ENCODE assay signal across 8 mouse cellular contexts in the genomic region with DNA sequence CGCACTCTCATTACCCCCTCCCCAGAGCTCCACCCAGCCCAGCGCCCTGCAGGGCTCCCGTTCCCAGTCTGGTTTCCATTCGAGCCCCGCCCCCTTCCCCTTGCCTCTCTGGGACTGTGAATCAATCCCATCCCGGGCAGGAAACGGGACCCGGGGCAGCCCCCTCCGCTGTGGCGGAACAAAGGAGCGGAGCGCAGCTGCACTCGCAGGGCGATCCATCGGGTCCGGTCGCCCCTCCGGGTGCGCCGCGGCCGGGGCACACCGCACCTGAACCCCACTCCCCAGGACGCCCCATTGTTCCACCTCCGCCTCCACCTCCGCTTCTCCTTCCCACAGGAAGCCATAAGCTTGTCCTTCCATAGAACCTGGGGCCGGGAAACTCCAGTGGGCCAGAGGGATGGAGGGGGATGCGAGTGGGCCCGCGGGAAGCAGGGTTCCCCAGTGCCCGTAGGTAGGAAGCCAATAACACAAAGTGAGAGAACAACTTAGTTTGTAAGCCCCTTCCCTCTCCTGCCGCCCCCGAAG. TPM values are rescaled to one million over a fixed set of nuclear protein-coding genes. Genes with fewer than 3 reads are reported as not detected.
A peak's percentile ranks its signal among the peaks of the same experiment; 100 is the strongest.
DNase-seq lines count a peak whose midpoint lies in the region; ATAC-seq and TF ChIP-seq lines count a peak whose summit lies in the region.

No protein-coding gene starts in this region.

- peak overlapping the region; percentile 86 for H3K9ac ChIP-seq in forebrain, postnatal 0 days
- peak overlapping the region; percentile 97 for H3K9ac ChIP-seq in hindbrain, embryonic 11.5 days (ENCODE audit: low read depth, low read length)

- H3K27ac ChIP-seq in bone marrow, adult 2 months (ENCODE audit: control insufficient read depth, insufficient read depth, low read depth, low read length, poor library complexity) = peak overlapping the region; percentile 4
- peak overlapping the region; percentile 89 for H3K27ac ChIP-seq in forebrain, postnatal 0 days (ENCODE audit: low read depth, low read length)
- peak overlapping the region; percentile 93 for H3K27ac ChIP-seq in hindbrain, embryonic 11.5 days (ENCODE audit: low read depth, low read length)

- peak; percentile 90 for ATAC-seq in forebrain, postnatal 0 days
- peak; percentile 91 for ATAC-seq in hindbrain, embryonic 11.5 days (ENCODE audit: low FRiP score)
- no peak for ATAC-seq in monocyte, adult 5-6 weeks (replicated peaks; ENCODE audit: insufficient number of reproducible peaks, low FRiP score, low TSS enrichment, poor library complexity, severe bottlenecking)

- no peak for TF ChIP-seq POLR2A in bone marrow, adult 2 months (IDR thresholded peaks at IDR 0.05; ENCODE audit: borderline replicate concordance, control insufficient read depth, low read depth, low read length)

- WGBS in bone marrow, adult 2 months = 3% methylated on average over 33 of the region's 33 CpGs
- under 1% methylated on average over 32 of the region's 33 CpGs for WGBS in forebrain, postnatal 0 days
- WGBS in hindbrain, embryonic 11.5 days = 0% methylated on average over 32 of the region's 33 CpGs

- H3K27me3 ChIP-seq in forebrain, postnatal 0 days (ENCODE audit: insufficient read depth, low read length) = no peaks in the 10 kb centered on the region
- no peaks in the 10 kb centered on the region for H3K27me3 ChIP-seq in hindbrain, embryonic 11.5 days (ENCODE audit: control insufficient read depth, insufficient read depth, low read length)
- peaks cover 73% of the 10 kb centered on the region for H3K27me3 ChIP-seq in megakaryocyte, embryonic 14.5 days (replicated peaks)

- peak; percentile 87 for DNase-seq in NIH3T3 (ENCODE audit: low read depth)
- peak; percentile 78 for DNase-seq in forebrain, postnatal 0 days
- peak; percentile 92 for DNase-seq in hindbrain, embryonic 11.5 days (ENCODE audit: low spot score)
- DNase-seq in left cerebral cortex, postnatal 25 days (ENCODE audit: low spot score in 2 of 2) = peak; percentile 28 to 38
- DNase-seq in right cerebral cortex, postnatal 25 days = peak; percentile 39

- no peaks in the 10 kb centered on the region; the same call in 1 of the 2 replicates for H3K4me1 ChIP-seq in bone marrow, adult 2 months (ENCODE audit: control insufficient read depth, insufficient read depth, low read length)
- H3K4me1 ChIP-seq in forebrain, postnatal 0 days (ENCODE audit: insufficient read depth) = 0 out of 2 replicates have a peak, but pooled peaks cover 7% of the 10 kb centered on the region
- peaks cover 3% of the 10 kb centered on the region; the same call in 1 of the 2 replicates for H3K4me1 ChIP-seq in hindbrain, embryonic 11.5 days (replicated peaks; ENCODE audit: control insufficient read depth, insufficient read depth, low read length)
- peaks cover 21% of the 10 kb centered on the region for H3K4me1 ChIP-seq in megakaryocyte, embryonic 14.5 days

- TF ChIP-seq CTCF in bone marrow, adult 2 months (IDR thresholded peaks at IDR 0.05; ENCODE audit: control insufficient read depth, insufficient read depth, low read length) = no peak
- no peak for TF ChIP-seq CTCF in forebrain, postnatal 0 days (IDR thresholded peaks at IDR 0.05; ENCODE audit: low read depth)

- no peaks in the 10 kb centered on the region for H3K36me3 ChIP-seq in forebrain, postnatal 0 days (ENCODE audit: insufficient read depth)
- no peaks in the 10 kb centered on the region for H3K36me3 ChIP-seq in hindbrain, embryonic 11.5 days (ENCODE audit: control insufficient read depth, insufficient read depth, low read length)
- no peaks in the 10 kb centered on the region for H3K36me3 ChIP-seq in megakaryocyte, embryonic 14.5 days (replicated peaks; ENCODE audit: low read length)

- no peaks in the 10 kb centered on the region for H3K9me3 ChIP-seq in forebrain, postnatal 0 days (ENCODE audit: low read length)
- no peaks in the 10 kb centered on the region for H3K9me3 ChIP-seq in hindbrain, embryonic 11.5 days (ENCODE audit: control insufficient read depth, low read length)
- 0 out of 2 replicates have a peak, but pooled peaks cover 3% of the 10 kb centered on the region for H3K9me3 ChIP-seq in megakaryocyte, embryonic 14.5 days

- peak overlapping the region; percentile 85 for H3K4me2 ChIP-seq in forebrain, postnatal 0 days (ENCODE audit: low read depth)
- H3K4me2 ChIP-seq in hindbrain, embryonic 11.5 days (replicated peaks; ENCODE audit: low read depth, low read length) = peak overlapping the region; percentile 70

- peak overlapping the region; percentile 40 for H3K4me3 ChIP-seq in bone marrow, adult 2 months (replicated peaks; ENCODE audit: control insufficient read depth, low read depth, low read length)
- H3K4me3 ChIP-seq in forebrain, postnatal 0 days (ENCODE audit: low read depth, low read length) = peak overlapping the region; percentile 75
- H3K4me3 ChIP-seq in hindbrain, embryonic 11.5 days (ENCODE audit: low read depth, low read length) = peak overlapping the region; percentile 88
- H3K4me3 ChIP-seq in megakaryocyte, embryonic 14.5 days (replicated peaks) = peak overlapping the region; percentile 91

- intact Hi-C loops in left cerebral cortex, postnatal 25 days (cut with DNase I) = no loop called here

RNA-seq across cellular contexts. Expression of gene Myo1b, which starts 0.8 kb away (rescaled TPM):
- polyA plus RNA-seq in bone marrow, adult 2 months (2011; ENCODE audit: insufficient read depth, insufficient read length, low replicate concordance, missing spikeins) = 2.2 and 5.3 TPM in 2 replicates
- total RNA-seq in forebrain, postnatal 0 days (2014; rRNA removed) = 44.4 and 53.0 TPM in 2 replicates
- 37.0 and 47.4 TPM in 2 replicates for polyA plus RNA-seq in forebrain, postnatal 0 days (2015; fragmentation: Nextera tagmentation; extraction: Ambion mirVana)
- 116 and 156 TPM in 2 replicates for polyA plus RNA-seq in hindbrain, embryonic 11.5 days (2014; fragmentation: Nextera tagmentation; extraction: Ambion mirVana)
- total RNA-seq in left cerebral cortex, postnatal 25 days (2021) = 10 to 100 TPM; 39.6 to 45.9 TPM
- 0.43 TPM in 1 of 2 replicates, not detected in the other for polyA plus RNA-seq in megakaryocyte, embryonic 14.5 days (2012; ENCODE audit: insufficient read depth, low replicate concordance)
- 0.21 to 3.0 TPM (median 0.39 TPM) in 3 replicates for total RNA-seq in monocyte, adult 5-6 weeks (2017)

Comparison
In these comparisons a context has a peak if more than half of its experiments do, and no peak if none do; other contexts are left out.
1. DNase-seq: peak in every context shown above with its lines; median percentile 92 in hindbrain, embryonic 11.5 days; 87 in NIH3T3; 78 in forebrain, postnatal 0 days; 39 in right cerebral cortex, postnatal 25 days; 33 in left cerebral cortex, postnatal 25 days.
2. H3K27ac ChIP-seq: peak in every context shown above with its lines; median percentile 93 in hindbrain, embryonic 11.5 days; 89 in forebrain, postnatal 0 days; 4 in bone marrow, adult 2 months.
3. H3K4me3 ChIP-seq: peak in every context shown above with its lines; median percentile 91 in megakaryocyte, embryonic 14.5 days; 88 in hindbrain, embryonic 11.5 days; 75 in forebrain, postnatal 0 days; 40 in bone marrow, adult 2 months.